Comparison of ENCODE assay signal across 14 mouse cellular contexts in genomic region chr19:53080921-53081320, GRCm38 (mm10). TPM values are rescaled to one million over a fixed set of nuclear protein-coding genes. Genes with fewer than 3 reads are reported as not detected.
DNase-seq lines count a peak whose midpoint lies in the region; ATAC-seq and TF ChIP-seq lines count a peak whose summit lies in the region.
"Had no signal": no experiment of that assay in that cellular context is flagged by ENCODE, and none has a peak within 500 bp of the region (broad histone marks: within the 10 kb centered on the region; RNA-seq: fewer than 3 reads in every experiment).

No protein-coding gene starts in this region.

- H3K36me3 ChIP-seq in neural tube, embryonic 15.5 days: no peaks in the 10 kb centered on the region
- H3K36me3 ChIP-seq in embryonic facial prominence, embryonic 12.5 days: no peaks in the 10 kb centered on the region
- no peaks in the 10 kb centered on the region for H3K36me3 ChIP-seq in kidney, postnatal 0 days (ENCODE audit: insufficient read depth, low read length)
- no peaks in the 10 kb centered on the region for H3K36me3 ChIP-seq in stomach, postnatal 0 days (ENCODE audit: control insufficient read depth, insufficient read depth, low read length)
- no peaks in the 10 kb centered on the region for H3K36me3 ChIP-seq in forebrain, embryonic 16.5 days (ENCODE audit: control insufficient read depth, insufficient read depth)
- H3K36me3 ChIP-seq: forebrain, embryonic 12.5 days; G1E had no signal

- H3K27me3 ChIP-seq in neural tube, embryonic 15.5 days (replicated peaks): no peaks in the 10 kb centered on the region
- no peaks in the 10 kb centered on the region for H3K27me3 ChIP-seq in embryonic facial prominence, embryonic 12.5 days
- no peaks in the 10 kb centered on the region for H3K27me3 ChIP-seq in kidney, postnatal 0 days (ENCODE audit: insufficient read depth, low read length)
- no peaks in the 10 kb centered on the region for H3K27me3 ChIP-seq in stomach, postnatal 0 days (ENCODE audit: control insufficient read depth, insufficient read depth, low read length)
- H3K27me3 ChIP-seq in forebrain, embryonic 16.5 days (replicated peaks; ENCODE audit: control insufficient read depth, insufficient read depth, low read length): no peaks in the 10 kb centered on the region
- H3K27me3 ChIP-seq: forebrain, embryonic 12.5 days had no signal

- no peak overlapping the region for H3K27ac ChIP-seq in neural tube, embryonic 15.5 days (replicated peaks)
- H3K27ac ChIP-seq in embryonic facial prominence, embryonic 12.5 days: peak overlapping the region; percentile 80
- peak overlapping the region; percentile 28; the same call in 1 of the 2 replicates for H3K27ac ChIP-seq in kidney, postnatal 0 days
- H3K27ac ChIP-seq in stomach, postnatal 0 days (replicated peaks): peak overlapping the region; percentile 74
- no peak overlapping the region for H3K27ac ChIP-seq in forebrain, embryonic 16.5 days (ENCODE audit: low read length)
- H3K27ac ChIP-seq: forebrain, embryonic 12.5 days; liver, embryonic 14.5 days had no signal

- 39% methylated on average over 6 of the region's 6 CpGs for WGBS in neural tube, embryonic 15.5 days
- WGBS in embryonic facial prominence, embryonic 12.5 days: 9% methylated on average over 6 of the region's 6 CpGs
- WGBS in kidney, postnatal 0 days: 8% methylated on average over 6 of the region's 6 CpGs
- 29% methylated on average over 6 of the region's 6 CpGs for WGBS in stomach, postnatal 0 days
- 47% methylated on average over 6 of the region's 6 CpGs for WGBS in forebrain, embryonic 16.5 days

- DNase-seq in neural tube, embryonic 10.5 days (ENCODE audit: extremely low spot score, low spot score): peak; percentile 53
- DNase-seq in kidney, postnatal 0 days (ENCODE audit: low spot score): peak; percentile 44
- peak; percentile 58 for DNase-seq in stomach, postnatal 0 days (ENCODE audit: low spot score)
- no peak for DNase-seq in right cerebral cortex, adult 18-20 months
- no peak for DNase-seq in layer of hippocampus, postnatal 14 days (ENCODE audit: low spot score in 2 of 2)

- 0 out of 2 replicates have a peak, but pooled peaks cover 6% of the 10 kb centered on the region for H3K4me1 ChIP-seq in neural tube, embryonic 15.5 days
- peaks cover 60% of the 10 kb centered on the region for H3K4me1 ChIP-seq in embryonic facial prominence, embryonic 12.5 days
- peaks cover 25% of the 10 kb centered on the region for H3K4me1 ChIP-seq in kidney, postnatal 0 days (replicated peaks; ENCODE audit: insufficient read depth, low read length)
- peaks cover 5% of the 10 kb centered on the region for H3K4me1 ChIP-seq in stomach, postnatal 0 days (replicated peaks; ENCODE audit: control insufficient read depth, insufficient read depth)
- peaks cover 11% of the 10 kb centered on the region; the same call in 1 of the 2 replicates for H3K4me1 ChIP-seq in forebrain, embryonic 16.5 days (replicated peaks; ENCODE audit: control insufficient read depth, insufficient read depth, low read length)

- ATAC-seq in neural tube, embryonic 15.5 days (ENCODE audit: low FRiP score): no peak
- ATAC-seq in embryonic facial prominence, embryonic 12.5 days (ENCODE audit: insufficient number of reproducible peaks, insufficient read depth, low FRiP score, low TSS enrichment): no peak
- no peak for ATAC-seq in kidney, postnatal 0 days (replicated peaks; ENCODE audit: low FRiP score, low read depth)
- peak; percentile 68 for ATAC-seq in stomach, postnatal 0 days (ENCODE audit: low FRiP score, low TSS enrichment)
- ATAC-seq in forebrain, embryonic 16.5 days: no peak
- ATAC-seq: hindbrain, embryonic 16.5 days; midbrain, embryonic 16.5 days had no signal

- peak; percentile 30; the same call in 1 of the 2 replicates for TF ChIP-seq CTCF in kidney, postnatal 0 days (IDR thresholded peaks at IDR 0.05; ENCODE audit: low read depth)
- TF ChIP-seq CTCF in stomach, postnatal 0 days (IDR thresholded peaks at IDR 0.05; ENCODE audit: low read depth): peak; percentile 19; the same call in 1 of the 2 replicates

- H3K4me2 ChIP-seq in neural tube, embryonic 15.5 days: no peak overlapping the region
- H3K4me2 ChIP-seq in embryonic facial prominence, embryonic 12.5 days (replicated peaks): no peak overlapping the region
- H3K4me2 ChIP-seq in kidney, postnatal 0 days (ENCODE audit: low read length): no peak overlapping the region
- H3K4me2 ChIP-seq in stomach, postnatal 0 days (replicated peaks; ENCODE audit: low read depth): no peak overlapping the region
- H3K4me2 ChIP-seq in forebrain, embryonic 16.5 days (ENCODE audit: low read length): no peak overlapping the region
- H3K4me2 ChIP-seq: forebrain, embryonic 12.5 days had no signal

- H3K9ac ChIP-seq in neural tube, embryonic 15.5 days (replicated peaks): no peak overlapping the region
- H3K9ac ChIP-seq in embryonic facial prominence, embryonic 12.5 days: no peak overlapping the region
- no peak overlapping the region for H3K9ac ChIP-seq in kidney, postnatal 0 days (ENCODE audit: low read depth, low read length)
- no peak overlapping the region for H3K9ac ChIP-seq in stomach, postnatal 0 days (ENCODE audit: low read length)
- no peak overlapping the region for H3K9ac ChIP-seq in forebrain, embryonic 16.5 days (replicated peaks; ENCODE audit: low read depth, low read length)
- H3K9ac ChIP-seq: forebrain, embryonic 12.5 days; liver, embryonic 14.5 days had no signal

- H3K9me3 ChIP-seq in neural tube, embryonic 15.5 days (replicated peaks): no peaks in the 10 kb centered on the region
- no peaks in the 10 kb centered on the region for H3K9me3 ChIP-seq in embryonic facial prominence, embryonic 12.5 days
- no peaks in the 10 kb centered on the region for H3K9me3 ChIP-seq in kidney, postnatal 0 days (replicated peaks; ENCODE audit: low read length)
- no peaks in the 10 kb centered on the region for H3K9me3 ChIP-seq in stomach, postnatal 0 days (ENCODE audit: control insufficient read depth, low read length)
- H3K9me3 ChIP-seq in forebrain, embryonic 16.5 days (ENCODE audit: control insufficient read depth, low read length): no peaks in the 10 kb centered on the region
- H3K9me3 ChIP-seq: forebrain, embryonic 12.5 days had no signal

- no peak for TF ChIP-seq EP300 in stomach, postnatal 0 days (optimal IDR thresholded peaks at IDR 0.05)

- H3K4me3 ChIP-seq in neural tube, embryonic 15.5 days (replicated peaks): no peak overlapping the region
- H3K4me3 ChIP-seq in embryonic facial prominence, embryonic 12.5 days: no peak overlapping the region
- no peak overlapping the region for H3K4me3 ChIP-seq in kidney, postnatal 0 days (replicated peaks; ENCODE audit: low read depth, low read length)
- no peak overlapping the region for H3K4me3 ChIP-seq in stomach, postnatal 0 days (ENCODE audit: low read depth, low read length)
- H3K4me3 ChIP-seq in forebrain, embryonic 16.5 days (replicated peaks; ENCODE audit: low read length): no peak overlapping the region
- H3K4me3 ChIP-seq: forebrain, embryonic 12.5 days; heart, embryonic 10.5 days had no signal

RNA-seq across cellular contexts. Expression of gene Xpnpep1, which starts 40.9 kb away (rescaled TPM):
- polyA plus RNA-seq in neural tube, embryonic 15.5 days (2015; fragmentation: Nextera tagmentation; extraction: Ambion mirVana): 117 and 118 TPM in 2 replicates
- polyA plus RNA-seq in embryonic facial prominence, embryonic 12.5 days (2016; fragmentation: Nextera tagmentation; extraction: Ambion mirVana): 163 and 167 TPM in 2 replicates
- 147 and 164 TPM in 2 replicates for polyA plus RNA-seq in kidney, postnatal 0 days (2015; fragmentation: Nextera tagmentation; extraction: Ambion mirVana)
- polyA plus RNA-seq in stomach, postnatal 0 days (2015; fragmentation: Nextera tagmentation; extraction: Ambion mirVana): 106 and 111 TPM in 2 replicates
- polyA plus RNA-seq in forebrain, embryonic 16.5 days (2015; fragmentation: Nextera tagmentation; extraction: Ambion mirVana): 132 and 140 TPM in 2 replicates
- 100 to 1,000 TPM; 112 to 123 TPM for total RNA-seq in layer of hippocampus, postnatal 14 days (2021)

RNA-seq across cellular contexts. Expression of gene Add3, which starts 59.3 kb away (rescaled TPM):
- polyA plus RNA-seq in neural tube, embryonic 15.5 days (2015; fragmentation: Nextera tagmentation; extraction: Ambion mirVana): 40.2 and 50.1 TPM in 2 replicates
- 83.4 and 90.5 TPM in 2 replicates for polyA plus RNA-seq in embryonic facial prominence, embryonic 12.5 days (2016; fragmentation: Nextera tagmentation; extraction: Ambion mirVana)
- polyA plus RNA-seq in kidney, postnatal 0 days (2015; fragmentation: Nextera tagmentation; extraction: Ambion mirVana): 66.5 and 72.9 TPM in 2 replicates
- 48.2 and 52.4 TPM in 2 replicates for polyA plus RNA-seq in stomach, postnatal 0 days (2015; fragmentation: Nextera tagmentation; extraction: Ambion mirVana)
- 30.6 and 36.6 TPM in 2 replicates for polyA plus RNA-seq in forebrain, embryonic 16.5 days (2015; fragmentation: Nextera tagmentation; extraction: Ambion mirVana)
- total RNA-seq in layer of hippocampus, postnatal 14 days (2021): 100 to 1,000 TPM; 119 to 124 TPM

Comparison
In these comparisons a context has a peak if more than half of its experiments do, and no peak if none do; other contexts are left out.
1. DNase-seq: peak in neural tube, embryonic 10.5 days (single experiment), kidney, postnatal 0 days (single experiment) and stomach, postnatal 0 days (single experiment); none in right cerebral cortex, adult 18-20 months (single experiment) and layer of hippocampus, postnatal 14 days (0 of 2).
2. H3K27ac ChIP-seq: peak in embryonic facial prominence, embryonic 12.5 days (single experiment), kidney, postnatal 0 days (single experiment) and stomach, postnatal 0 days (single experiment); none in neural tube, embryonic 15.5 days (single experiment) and forebrain, embryonic 16.5 days (single experiment).